10 mouse cellular contexts compared by ENCODE assay signal in the genomic region with DNA sequence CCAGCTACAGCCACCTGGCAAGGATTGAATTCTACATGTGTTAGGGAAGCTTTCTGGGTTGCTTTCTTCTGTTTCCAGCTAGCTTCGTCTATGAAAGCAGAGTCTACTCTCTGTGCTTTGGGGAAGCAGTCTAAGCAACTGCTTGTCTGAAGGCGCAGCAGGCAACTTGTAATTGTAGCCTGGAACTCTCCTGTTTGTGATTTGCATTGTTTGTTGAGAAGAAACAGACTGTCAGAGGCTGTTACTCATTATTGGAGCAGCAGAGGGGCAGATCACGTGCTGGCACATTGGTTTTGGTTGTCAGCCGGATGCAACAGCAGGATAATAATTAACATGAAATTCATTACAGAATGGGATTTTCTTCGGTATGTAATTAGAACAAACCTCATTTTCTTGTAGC.
DNase-seq lines count a peak whose midpoint lies in the region; ATAC-seq and TF ChIP-seq lines count a peak whose summit lies in the region.
"Had no signal": no experiment of that assay in that cellular context is flagged by ENCODE, and none has a peak within 500 bp of the region (broad histone marks: within the 10 kb centered on the region; RNA-seq: fewer than 3 reads in every experiment).

No protein-coding gene starts in this region.

- TF ChIP-seq CTCF in brain, embryonic 14.5 days (IDR thresholded peaks at IDR 0.05; ENCODE audit: borderline replicate concordance, extremely low read depth, insufficient read depth, insufficient read length) = no peak
- TF ChIP-seq CTCF in kidney, adult 2 months (conservative IDR thresholded peaks at IDR 0.05; ENCODE audit: insufficient read depth, insufficient read length, low read depth, low read length) = no peak

- peak; percentile 90 for DNase-seq in brain, embryonic 14.5 days (ENCODE audit: low read depth)
- peak; percentile 79 for DNase-seq in embryonic facial prominence, embryonic 11.5 days (ENCODE audit: low spot score)
- peak; percentile 83 for DNase-seq in kidney, adult 2 months
- peak; percentile 39 for DNase-seq in limb, embryonic 10.5 days (ENCODE audit: low spot score)
- DNase-seq in urinary bladder, adult 2 months (ENCODE audit: low spot score) = no peak
- no peak for DNase-seq in heart, postnatal 36 days
- DNase-seq: cerebellum, postnatal 25 days; lung, embryonic 14.5 days had no signal

- H3K4me2 ChIP-seq in embryonic facial prominence, embryonic 11.5 days (ENCODE audit: low read depth, low read length) = no peak overlapping the region
- H3K4me2 ChIP-seq: heart, embryonic 15.5 days; lung, embryonic 14.5 days had no signal

- no peak overlapping the region for H3K4me3 ChIP-seq in embryonic facial prominence, embryonic 11.5 days (ENCODE audit: low read depth, low read length)
- no peak overlapping the region for H3K4me3 ChIP-seq in kidney, adult 2 months (ENCODE audit: insufficient read depth, low read depth, low read length)
- no peak overlapping the region for H3K4me3 ChIP-seq in limb, embryonic 10.5 days
- H3K4me3 ChIP-seq: heart, embryonic 15.5 days had no signal

- H3K27me3 ChIP-seq in embryonic facial prominence, embryonic 11.5 days (ENCODE audit: control insufficient read depth, insufficient read depth, low read length) = no peaks in the 10 kb centered on the region
- H3K27me3 ChIP-seq in kidney, adult 2 months (replicated peaks; ENCODE audit: control insufficient read depth, insufficient read depth, low read length) = no peaks in the 10 kb centered on the region
- no peaks in the 10 kb centered on the region for H3K27me3 ChIP-seq in limb, embryonic 10.5 days (ENCODE audit: low read depth, poor library complexity, severe bottlenecking)
- H3K27me3 ChIP-seq: heart, embryonic 15.5 days had no signal

- no peaks in the 10 kb centered on the region for H3K4me1 ChIP-seq in embryonic facial prominence, embryonic 11.5 days (ENCODE audit: control insufficient read depth, insufficient read depth, low read length)
- no peaks in the 10 kb centered on the region; the same call in 1 of the 2 replicates for H3K4me1 ChIP-seq in kidney, adult 2 months (ENCODE audit: control insufficient read depth, insufficient read depth, low read length)
- peaks cover 27% of the 10 kb centered on the region for H3K4me1 ChIP-seq in limb, embryonic 10.5 days

- no peak overlapping the region for H3K27ac ChIP-seq in embryonic facial prominence, embryonic 11.5 days (replicated peaks; ENCODE audit: low read depth, low read length)
- peak overlapping the region; percentile 82 for H3K27ac ChIP-seq in kidney, adult 2 months (ENCODE audit: insufficient read depth, low read depth, low read length)
- peak overlapping the region; percentile 81 for H3K27ac ChIP-seq in limb, embryonic 10.5 days
- H3K27ac ChIP-seq: heart, embryonic 15.5 days had no signal

- no peak for TF ChIP-seq POLR2A in brain, embryonic 14.5 days (IDR thresholded peaks at IDR 0.05; ENCODE audit: borderline replicate concordance, extremely low read depth, insufficient read depth, insufficient read length, poor library complexity, severe bottlenecking)
- TF ChIP-seq POLR2A in kidney, adult 2 months (IDR thresholded peaks at IDR 0.05; ENCODE audit: low read depth, low read length) = no peak

- intact Hi-C loops in heart, postnatal 36 days (cut with DNase I) = no loop called here

- no peak for ATAC-seq in embryonic facial prominence, embryonic 11.5 days (replicated peaks; ENCODE audit: insufficient number of reproducible peaks, low FRiP score, low TSS enrichment, low read depth)
- ATAC-seq in inflammation-experienced regulatory T-cells, adult 6 months = no peak

- 19% methylated on average over 5 of the region's 5 CpGs for WGBS in embryonic facial prominence, embryonic 11.5 days
- 21% methylated on average over 5 of the region's 5 CpGs for WGBS in kidney, adult 2 months
- WGBS in limb, embryonic 10.5 days = 22% methylated on average over 5 of the region's 5 CpGs

- no peaks in the 10 kb centered on the region for H3K36me3 ChIP-seq in embryonic facial prominence, embryonic 11.5 days (replicated peaks; ENCODE audit: control insufficient read depth, insufficient read depth, low read depth, low read length)
- H3K36me3 ChIP-seq in kidney, adult 2 months (ENCODE audit: control insufficient read depth, insufficient read depth, low read length) = no peaks in the 10 kb centered on the region
- no peaks in the 10 kb centered on the region for H3K36me3 ChIP-seq in limb, embryonic 10.5 days
- H3K36me3 ChIP-seq: heart, embryonic 15.5 days had no signal

- no peak overlapping the region for H3K9ac ChIP-seq in embryonic facial prominence, embryonic 11.5 days (replicated peaks; ENCODE audit: low read length)
- H3K9ac ChIP-seq: heart, embryonic 15.5 days; lung, embryonic 14.5 days had no signal

- no peaks in the 10 kb centered on the region for H3K9me3 ChIP-seq in embryonic facial prominence, embryonic 11.5 days (replicated peaks; ENCODE audit: control insufficient read depth, low read length)
- H3K9me3 ChIP-seq in limb, embryonic 10.5 days (replicated peaks) = no peaks in the 10 kb centered on the region
- H3K9me3 ChIP-seq: heart, embryonic 15.5 days had no signal

Comparison
In these comparisons a context has a peak if more than half of its experiments do, and no peak if none do; other contexts are left out.
1. DNase-seq: peak in brain, embryonic 14.5 days (single experiment), embryonic facial prominence, embryonic 11.5 days (single experiment), kidney, adult 2 months (single experiment) and limb, embryonic 10.5 days (single experiment); none in urinary bladder, adult 2 months (single experiment) and heart, postnatal 36 days (0 of 2).